Mouse (Mus musculus): Measurements from ENCODE around the gene Tiam1.

Tiam1 gene

GRCm38 (mm10) chr16:89839829-89840228, 303.7 kb downstream of the Tiam1 start:
- no peak for DNase-seq (ENCODE audit: low spot score)

DNA sequence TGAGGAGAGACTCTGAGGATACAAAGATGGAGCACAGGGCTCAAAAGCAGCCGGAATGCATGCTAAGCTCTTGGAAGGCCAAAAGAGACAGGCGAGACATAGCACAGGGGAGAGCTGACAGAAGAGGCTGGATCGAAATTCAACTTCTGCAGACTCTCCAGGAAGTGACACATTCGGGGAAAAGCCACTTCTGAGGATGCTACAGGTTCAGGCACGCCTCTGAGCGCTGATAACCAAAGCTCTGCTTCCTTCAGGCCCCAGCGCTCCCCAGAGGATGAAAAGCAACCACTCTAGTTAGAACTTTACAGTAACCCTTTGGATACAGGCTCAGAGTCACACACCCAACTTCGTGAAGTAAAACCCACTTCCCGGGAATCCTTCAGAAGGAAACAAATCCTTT, 306.5 kb downstream of the Tiam1 start:
- DNase-seq (ENCODE audit: low spot score): no peak

DNA sequence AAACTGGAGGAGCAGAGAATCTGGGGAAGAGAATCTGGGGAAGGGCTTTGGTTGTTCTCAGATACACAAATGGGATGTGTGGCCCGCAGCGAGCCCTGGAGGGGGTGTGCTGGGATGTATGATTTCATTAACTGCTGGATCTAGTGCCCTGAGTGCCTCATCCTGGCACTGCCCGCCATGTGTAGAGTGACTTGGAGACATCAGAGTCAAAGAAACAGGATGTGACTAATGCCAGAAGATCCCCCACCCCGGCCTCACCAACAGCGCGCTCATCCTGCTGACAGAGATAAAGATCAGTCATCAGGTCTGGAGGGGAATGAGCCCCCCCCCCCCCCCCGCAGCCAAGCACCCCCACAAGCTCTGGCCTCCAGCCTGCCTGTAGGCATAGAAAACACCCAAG, 308.0 kb downstream of the Tiam1 start:
- DNase-seq (ENCODE audit: low spot score): no peak

- no peak for DNase-seq (ENCODE audit: low spot score)
These were observed 310.6 kb downstream of the Tiam1 start for GRCm38 (mm10) chr16:89833011-89833410.

- DNase-seq (ENCODE audit: low spot score): no peak
These were observed 312.4 kb downstream of the Tiam1 start for GRCm38 (mm10) chr16:89831172-89831571.

DNA sequence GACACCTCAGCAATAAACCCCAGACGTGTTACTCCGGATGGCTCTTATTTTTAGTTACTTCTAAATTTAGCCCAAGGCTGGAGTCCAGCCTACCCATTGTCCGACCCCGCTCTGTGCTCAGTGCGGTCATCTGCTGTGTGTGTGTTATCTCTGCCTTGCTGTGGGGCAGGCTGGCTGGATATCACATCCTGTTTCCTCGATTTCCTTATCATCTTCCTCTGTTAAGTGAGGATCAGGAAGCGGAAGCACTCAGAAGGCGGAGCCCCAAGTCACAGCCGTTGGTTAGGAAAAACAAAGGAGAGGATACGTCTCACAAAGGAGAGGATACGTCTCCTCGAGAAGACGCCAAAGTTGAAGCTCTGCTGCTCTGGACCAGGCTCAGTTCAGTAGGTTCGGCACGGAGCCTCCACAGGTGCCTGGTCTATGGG, 313.3 kb downstream of the Tiam1 start:
- DNase-seq (ENCODE audit: low spot score): no peak

- no peak for DNase-seq (ENCODE audit: low spot score)
These were observed 316.0 kb downstream of the Tiam1 start for GRCm38 (mm10) chr16:89827496-89828125.

GRCm38 (mm10) chr16:89825875-89826274, 317.7 kb downstream of the Tiam1 start:
- DNase-seq (ENCODE audit: low spot score): no peak

DNA sequence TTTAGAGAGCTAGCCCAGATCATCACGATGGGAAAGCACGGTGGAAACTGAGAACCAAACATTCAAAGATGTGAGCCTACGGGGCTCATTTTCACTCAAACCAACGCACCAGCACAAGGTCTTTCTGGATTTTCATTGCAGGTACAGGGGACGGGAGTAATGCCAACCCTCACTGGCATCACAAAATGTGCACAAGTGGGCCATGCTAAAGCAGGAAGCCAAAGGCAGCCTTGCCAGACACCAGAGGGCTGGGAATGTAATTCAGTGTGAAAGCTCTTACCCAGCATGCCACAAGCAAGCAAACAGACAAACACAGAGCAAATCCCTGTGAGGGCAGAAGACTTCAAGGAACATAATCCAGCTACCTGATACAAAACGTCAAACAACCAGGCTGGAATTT, 320.7 kb downstream of the Tiam1 start:
- DNase-seq (ENCODE audit: low spot score): no peak

DNA sequence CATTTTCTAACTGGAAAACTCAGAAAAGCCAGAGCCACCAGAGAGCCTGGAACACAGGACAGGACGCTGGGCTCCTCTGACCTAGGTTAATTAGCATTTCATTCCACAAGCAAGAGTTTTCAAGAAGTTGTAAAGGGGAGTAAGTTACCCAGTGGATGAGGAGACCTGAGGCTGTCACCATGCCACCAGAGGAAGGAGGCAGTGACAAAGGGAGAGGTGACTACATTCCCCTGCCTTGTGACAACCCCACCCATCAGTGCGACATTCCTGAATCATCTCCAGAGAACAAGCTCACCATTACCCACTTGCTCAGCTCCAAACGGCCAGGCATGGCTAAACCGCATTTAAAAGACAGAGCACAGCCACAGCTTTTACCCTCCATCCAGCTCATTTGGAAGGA, 324.9 kb downstream of the Tiam1 start:
- DNase-seq (ENCODE audit: low spot score): no peak

DNA sequence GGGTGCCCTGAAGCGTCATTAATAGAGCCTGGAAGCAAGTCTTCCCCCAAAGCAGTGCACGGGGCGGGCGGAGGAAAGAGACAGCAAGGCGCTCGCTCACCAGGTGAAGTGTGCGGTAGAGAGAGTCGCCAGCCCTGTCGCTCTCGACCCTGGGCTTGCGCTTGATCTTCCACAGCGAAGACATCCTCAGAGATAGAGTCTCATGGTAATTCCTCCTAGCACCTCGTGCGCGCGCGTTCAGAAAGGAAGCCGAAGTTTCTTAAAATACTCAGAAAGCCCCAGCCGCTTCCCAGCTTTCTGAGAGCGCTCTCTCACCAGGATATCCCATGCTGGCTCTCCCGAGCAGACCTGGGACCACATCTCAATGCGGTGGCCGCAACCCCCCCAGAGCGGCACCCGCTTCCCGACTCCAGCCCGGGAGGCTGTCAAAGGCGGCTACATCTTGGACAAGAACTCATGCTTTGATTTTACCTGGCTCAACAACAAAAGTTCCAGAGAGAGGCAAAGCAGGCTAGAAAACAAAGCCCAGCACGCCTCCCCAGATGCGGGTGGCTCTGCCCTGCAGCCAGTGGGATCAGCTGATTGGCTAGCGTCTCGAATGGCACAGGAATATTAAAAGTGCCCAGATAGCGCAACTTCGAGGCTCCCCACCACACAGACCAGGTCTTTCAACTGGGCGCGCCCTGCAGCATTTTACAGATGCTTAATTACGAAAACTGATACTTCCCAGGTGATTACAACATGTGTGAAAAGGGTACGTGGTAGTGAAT, 325.5 kb downstream of the Tiam1 start:
- no peak for DNase-seq (ENCODE audit: low spot score)

DNA sequence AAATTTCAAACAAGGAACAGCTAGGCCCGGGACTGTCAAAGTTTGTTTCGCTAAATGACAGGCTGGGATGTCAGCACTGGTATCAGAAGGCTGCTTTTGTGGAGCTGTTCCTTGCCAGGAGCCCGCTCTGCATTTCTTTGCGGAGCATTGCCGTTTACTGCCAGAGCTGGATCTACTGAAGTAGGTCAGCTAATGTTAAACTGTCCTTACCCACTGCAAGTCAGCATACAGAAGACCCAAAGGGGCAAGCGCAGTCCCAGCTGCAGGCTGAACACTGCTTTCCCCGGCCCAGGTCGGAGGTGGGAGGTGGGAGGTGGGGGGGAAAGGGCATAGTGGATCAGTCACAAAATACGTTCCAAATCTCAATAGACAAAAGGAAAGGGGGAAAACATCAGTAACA, 326.3 kb downstream of the Tiam1 start:
- no peak for DNase-seq (ENCODE audit: low spot score)

- no peak for DNase-seq (ENCODE audit: low spot score)
These were observed 326.9 kb downstream of the Tiam1 start for GRCm38 (mm10) chr16:89816506-89817172.

DNA sequence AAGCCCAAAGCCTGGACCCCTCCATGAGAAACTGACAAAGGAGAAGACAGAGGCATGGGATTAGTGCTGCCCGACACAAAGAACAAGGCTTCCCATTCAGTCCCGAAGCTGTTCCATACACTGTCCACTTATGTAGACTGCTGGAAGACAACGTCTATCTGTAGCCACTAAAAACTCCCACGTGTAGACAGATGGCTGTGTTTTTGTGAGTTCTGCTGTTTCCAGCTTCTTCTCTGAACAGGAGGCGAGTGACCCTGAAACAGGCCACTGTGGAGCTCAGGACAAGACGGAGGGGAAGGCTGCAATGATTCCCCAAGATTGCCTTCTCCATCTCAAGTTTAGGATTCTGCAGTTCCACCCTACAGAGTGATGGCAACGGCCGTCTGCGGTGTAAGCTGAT, 330.0 kb downstream of the Tiam1 start:
- DNase-seq (ENCODE audit: low spot score): no peak

- DNase-seq (ENCODE audit: low spot score): no peak
These were observed 330.7 kb downstream of the Tiam1 start for GRCm38 (mm10) chr16:89812891-89813290.

DNA sequence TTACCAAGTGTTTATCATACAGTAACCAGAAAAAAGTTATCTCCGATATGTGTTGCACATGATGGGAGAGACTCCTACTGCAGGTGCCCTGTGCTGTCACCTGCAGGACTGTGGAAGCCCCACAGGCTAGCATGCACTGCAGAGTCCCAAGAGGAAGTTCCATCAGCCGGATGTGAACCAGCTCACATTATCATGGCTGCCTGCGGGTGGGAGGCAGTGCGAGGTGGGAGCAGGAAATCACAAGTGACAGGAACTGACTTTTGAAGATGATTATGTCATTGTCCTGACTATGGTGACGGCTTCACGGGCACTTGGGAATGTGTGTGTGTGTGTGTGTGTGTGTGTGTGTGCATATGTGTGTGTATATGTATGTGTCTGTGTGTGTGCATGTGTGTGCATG, 333.2 kb downstream of the Tiam1 start:
- no peak for DNase-seq (ENCODE audit: low spot score)

GRCm38 (mm10) chr16:89808168-89808567, 335.4 kb downstream of the Tiam1 start:
- DNase-seq (ENCODE audit: low spot score): no peak

DNA sequence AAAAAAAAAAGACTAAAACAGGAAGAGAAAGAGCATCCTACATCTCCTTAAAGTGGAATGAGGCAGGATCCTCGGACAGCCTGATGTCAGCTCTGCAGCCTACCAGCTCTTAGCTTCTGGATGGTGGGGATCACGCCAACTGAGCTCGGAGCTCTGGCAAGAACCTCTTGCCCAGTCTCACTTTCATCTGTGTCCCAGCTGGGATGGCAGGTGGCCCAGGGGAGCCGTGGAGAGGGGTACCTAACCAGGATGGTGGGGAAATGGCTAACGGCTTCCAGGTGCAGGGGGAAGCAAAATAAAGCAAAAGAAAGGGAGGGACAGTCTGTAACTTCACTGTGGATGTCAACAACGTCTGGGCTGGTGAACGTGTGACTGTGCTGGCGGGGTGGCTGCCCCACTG, 337.6 kb downstream of the Tiam1 start:
- no peak for DNase-seq (ENCODE audit: low spot score)

- DNase-seq (ENCODE audit: low spot score): no peak
These were observed 338.4 kb downstream of the Tiam1 start for GRCm38 (mm10) chr16:89805210-89805609.

DNA sequence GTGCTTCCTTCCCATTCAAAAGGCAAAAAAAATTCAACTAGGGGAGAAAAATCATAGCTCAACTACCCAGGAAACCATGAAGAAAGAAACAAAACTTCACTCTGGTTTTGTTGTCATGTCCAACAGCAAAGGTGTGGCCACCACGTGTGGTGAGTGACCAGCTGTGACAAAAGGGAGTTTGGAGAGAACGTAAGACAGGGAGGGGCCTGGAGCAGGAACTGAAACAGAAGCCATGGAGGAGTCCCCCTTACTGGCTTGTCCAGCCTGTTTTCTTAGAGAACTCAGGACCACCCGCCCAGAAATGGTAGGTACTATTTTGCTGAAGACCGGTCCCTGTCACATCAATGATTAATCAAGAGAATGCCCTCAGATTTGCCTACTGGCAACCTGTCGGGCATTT, 342.1 kb downstream of the Tiam1 start:
- no peak for DNase-seq (ENCODE audit: low spot score)

DNA sequence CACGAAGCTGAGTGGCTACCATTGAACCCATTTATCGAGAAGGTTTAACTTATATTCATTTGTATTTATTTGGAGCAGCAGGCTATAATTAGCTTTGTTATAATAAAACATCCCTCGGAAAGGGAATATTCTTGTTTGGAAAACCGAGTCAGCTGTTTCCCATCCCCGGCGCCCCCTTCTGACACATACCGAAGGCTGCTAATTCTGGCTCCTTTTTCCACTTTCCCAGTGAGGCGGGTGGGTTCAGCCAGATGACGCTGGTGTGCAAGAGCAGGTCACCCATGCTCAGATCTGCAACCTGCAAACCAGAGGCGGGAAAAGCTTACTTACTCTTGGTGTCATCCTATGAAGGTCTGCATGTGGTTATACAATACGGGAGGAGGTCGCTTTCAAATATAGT, 343.8 kb downstream of the Tiam1 start:
- DNase-seq (ENCODE audit: low spot score): no peak

GRCm38 (mm10) chr16:89796566-89796965, 347.0 kb downstream of the Tiam1 start:
- DNase-seq (ENCODE audit: low spot score): no peak

- no peak for DNase-seq (ENCODE audit: low spot score)
These were observed 353.7 kb downstream of the Tiam1 start for GRCm38 (mm10) chr16:89789792-89790434.
